Mouse (Mus musculus) lung, adult 2 months (tissue): Measurements from ENCODE around the gene Bdh1.

Experiments
- CTCF ChIP-seq: fragments of 200-500 bp; IDR thresholded peaks from 2 replicates; pipeline ENCODE4 v1.5.1; 2011; ENCODE audit warnings: mild to moderate bottlenecking, low read length, control low read depth; ENCODE audit not compliant: insufficient read depth
- POLR2A ChIP-seq: fragments of 200-500 bp; IDR thresholded peaks from 2 replicates; pipeline ENCODE4 v1.6.1; 2011; ENCODE audit warnings: low read depth, mild to moderate bottlenecking, control low read depth, low read length, borderline replicate concordance; ENCODE audit errors: extremely low read depth

- TF ChIP-seq CTCF (peak; percentile 82), POLR2A (no peak)
These were observed 36.3 kb downstream of the Bdh1 start for GRCm38 (mm10) chr16:31458229-31458918.
